Mouse (Mus musculus) midbrain, embryonic 15.5 days (tissue): Measurements from ENCODE around the gene Atp6v1d. TPM values are rescaled to one million over a fixed set of nuclear protein-coding genes. Genes with fewer than 3 reads are reported as not detected.
A peak's percentile ranks its signal among the peaks of the same experiment; 100 is the strongest.

ENCODE experiments used
- ATAC-seq: fragments of 200-750 bp; cut with Nextera tagmentation; replicated peaks from 2 replicates; pipeline ENCODE4 v1.8.0; 2017; ENCODE audit warnings: moderate TSS enrichment
- H3K27ac ChIP-seq: fragments of 300-500 bp; sonication (generic); 2 replicates; pipeline ENCODE4 v1.5.1; 2015; ENCODE audit warnings: mild to moderate bottlenecking, inconsistent platforms
- H3K27me3 ChIP-seq: fragments of 300-500 bp; sonication (generic); replicated peaks from 2 replicates; pipeline ENCODE4 v1.6.1; 2015; ENCODE audit warnings: inconsistent platforms
- H3K36me3 ChIP-seq: fragments of 300-500 bp; sonication (generic); replicated peaks from 2 replicates; pipeline ENCODE4 v1.6.1; 2015; ENCODE audit warnings: inconsistent platforms
- H3K4me1 ChIP-seq: fragments of 300-500 bp; sonication (generic); 2 replicates; pipeline ENCODE4 v1.6.1; 2015; ENCODE audit warnings: inconsistent platforms
- H3K4me2 ChIP-seq: fragments of 300-500 bp; sonication (generic); 2 replicates; pipeline ENCODE4 v1.6.1; 2015; ENCODE audit warnings: inconsistent platforms, mild to moderate bottlenecking, moderate library complexity
- H3K4me3 ChIP-seq: fragments of 300-500 bp; sonication (generic); 2 replicates; pipeline ENCODE4 v1.5.1; 2015; ENCODE audit warnings: mild to moderate bottlenecking, inconsistent platforms
- H3K9ac ChIP-seq: fragments of 300-500 bp; sonication (generic); 2 replicates; pipeline ENCODE4 v1.6.1; 2015; ENCODE audit warnings: mild to moderate bottlenecking, inconsistent platforms
- H3K9me3 ChIP-seq: fragments of 300-500 bp; sonication (generic); 2 replicates; pipeline ENCODE4 v1.6.1; 2016; ENCODE audit warnings: inconsistent platforms
- WGBS: fragments of 180-500 bp; shearing (Covaris S2); methylation state at CpG from one replicate; pipeline ENCODE4 v1.1.7; 2015; ENCODE audit warnings: mixed read lengths; 5-methylcytosine and 5-hydroxymethylcytosine counted together
- polyA plus RNA-seq: library from polyadenylated mRNA; unstranded; fragments of >200 nt; fragmentation: Nextera tagmentation; extraction: Ambion mirVana; gene quantifications from 2 replicates; pipeline ENCODE4 v1.2.1, GENCODE M21; 2015

The Atp6v1d gene
- polyA plus RNA-seq, 1 experiment from 2014 or later = 121 TPM

DNA sequence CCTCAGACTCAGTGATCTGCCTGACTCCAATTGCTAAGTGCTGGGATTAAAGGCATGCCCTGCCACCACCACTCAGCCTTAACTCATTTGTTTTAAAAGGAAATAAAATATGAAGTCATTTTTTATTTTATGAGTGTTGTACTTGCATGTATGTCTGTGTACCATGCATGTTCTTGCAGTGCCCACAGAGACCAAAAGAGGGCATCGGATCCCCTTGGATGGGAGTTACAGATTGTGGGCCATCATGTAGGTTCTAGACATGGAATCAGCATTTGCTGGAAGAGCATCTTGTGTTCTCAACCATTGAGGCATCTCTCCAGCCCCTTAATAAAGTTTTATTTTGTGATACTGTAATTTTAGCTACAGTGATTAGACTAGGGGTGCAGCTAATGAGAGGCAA lies 4.0 kb upstream of the Atp6v1d start:
- H3K4me2 ChIP-seq = no peak overlapping the region
- H3K9ac ChIP-seq = no peak overlapping the region
- H3K27me3 ChIP-seq = no peaks in the 10 kb centered on the region
- no peak overlapping the region for H3K4me3 ChIP-seq
- 100% methylated on average over 1 of the region's 1 CpGs for WGBS
- H3K27ac ChIP-seq = no peak overlapping the region
- no peaks in the 10 kb centered on the region for H3K9me3 ChIP-seq
- ATAC-seq = no peak
- H3K36me3 ChIP-seq = 0 out of 2 replicates have a peak, but pooled peaks cover 11% of the 10 kb centered on the region
- H3K4me1 ChIP-seq = peaks cover 18% of the 10 kb centered on the region

DNA sequence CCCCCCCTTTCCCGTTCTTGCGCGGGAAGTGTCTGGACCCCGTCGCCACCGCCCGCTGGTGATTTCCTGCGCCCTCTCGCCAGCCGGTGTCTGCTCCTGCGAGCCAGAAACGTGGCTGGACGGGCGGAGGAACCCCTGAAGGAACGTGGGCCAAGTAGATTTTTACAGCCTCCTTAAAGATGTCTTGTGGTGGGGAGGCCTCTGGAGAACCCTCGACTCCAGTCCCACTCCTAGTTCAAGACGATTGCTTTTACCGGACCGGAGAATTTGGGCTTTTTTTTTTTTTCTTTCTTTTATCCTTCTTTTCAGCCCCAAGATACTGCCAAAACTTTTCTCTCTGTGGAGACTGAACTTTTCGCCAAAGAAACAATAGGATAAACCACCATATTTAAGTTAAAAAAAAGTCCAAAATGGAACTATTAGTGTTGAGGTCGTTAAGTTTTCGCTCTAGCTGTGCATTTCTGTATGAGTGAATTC lies 854 bp upstream of the Atp6v1d start:
- no peaks in the 10 kb centered on the region for H3K9me3 ChIP-seq
- H3K27me3 ChIP-seq = no peaks in the 10 kb centered on the region
- ATAC-seq = no peak
- peak overlapping the region; percentile 57 for H3K4me2 ChIP-seq
- peaks cover 36% of the 10 kb centered on the region for H3K4me1 ChIP-seq
- H3K9ac ChIP-seq = peak overlapping the region; percentile 81
- H3K27ac ChIP-seq = peak overlapping the region; percentile 90
- peak overlapping the region; percentile 95 for H3K4me3 ChIP-seq
- 0 out of 2 replicates have a peak, but pooled peaks cover under 1% of the 10 kb centered on the region for H3K36me3 ChIP-seq
- under 1% methylated on average over 22 of the region's 22 CpGs for WGBS

DNA sequence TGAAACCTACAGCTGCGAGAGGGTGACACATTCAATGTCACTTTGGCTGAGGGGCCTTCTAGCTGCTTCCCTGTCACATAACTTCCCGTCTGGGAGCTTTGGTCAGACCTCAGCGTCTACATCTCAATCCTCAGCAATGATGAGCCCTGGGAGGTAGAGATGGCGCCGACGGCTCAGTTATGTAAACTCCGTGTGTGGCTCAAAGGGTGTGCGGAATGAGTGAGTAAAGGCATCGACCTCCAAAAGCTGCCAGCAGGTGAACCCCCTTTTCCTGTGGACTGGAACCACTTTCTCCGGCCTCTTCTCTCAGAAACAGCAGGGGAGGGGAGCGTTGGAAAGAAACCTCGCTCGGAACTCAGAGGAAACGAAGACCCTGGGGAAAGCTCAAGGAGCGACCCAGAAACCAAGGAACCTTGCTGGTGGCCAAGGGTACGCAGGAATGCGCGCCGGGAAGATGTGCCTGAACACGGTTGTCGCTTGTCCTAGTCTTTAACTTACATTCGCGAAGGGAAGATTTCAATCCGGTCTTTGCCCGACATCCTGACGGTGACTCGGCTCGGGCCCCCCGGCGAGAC lies 430 bp downstream of the Atp6v1d start:
- Histone ChIP-seq H3K27ac (peak overlapping the region; percentile 77), H3K4me1 (peaks cover 36% of the 10 kb centered on the region), H3K36me3 (peaks cover 6% of the 10 kb centered on the region; the same call in 1 of the 2 replicates), H3K4me3 (peak overlapping the region; percentile 95), H3K9me3 (no peaks in the 10 kb centered on the region), H3K27me3 (no peaks in the 10 kb centered on the region), H3K4me2 (peak overlapping the region; percentile 93), H3K9ac (peak overlapping the region; percentile 62)
- under 1% methylated on average over 30 of the region's 30 CpGs for WGBS
- ATAC-seq = peak; percentile 63

DNA sequence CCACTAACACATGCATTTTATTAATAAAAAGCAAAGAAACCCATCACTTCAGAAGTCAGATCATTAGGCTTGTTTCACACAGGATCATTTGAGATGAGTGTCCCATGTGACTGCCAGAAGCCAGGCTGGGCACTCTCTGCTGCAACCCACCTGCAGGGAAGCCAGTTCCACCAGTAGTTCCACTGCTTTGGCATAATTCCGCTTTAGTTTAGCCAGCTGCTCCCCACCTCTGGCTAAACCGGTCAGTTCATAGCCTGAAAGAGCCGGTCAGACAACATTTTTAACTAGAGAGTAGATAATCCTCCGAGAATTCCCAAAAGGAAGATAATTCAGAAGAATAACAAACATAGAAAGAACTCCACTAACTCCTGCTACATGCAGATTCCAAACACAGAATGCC lies 13.2 kb downstream of the Atp6v1d start:
- Histone ChIP-seq H3K36me3 (peaks cover 32% of the 10 kb centered on the region), H3K27me3 (no peaks in the 10 kb centered on the region), H3K4me1 (no peaks in the 10 kb centered on the region), H3K27ac (no peak overlapping the region), H3K4me3 (no peak overlapping the region), H3K4me2 (no peak overlapping the region), H3K9me3 (no peaks in the 10 kb centered on the region), H3K9ac (no peak overlapping the region)
- WGBS = 94% methylated on average over 4 of the region's 4 CpGs
- ATAC-seq = no peak

DNA sequence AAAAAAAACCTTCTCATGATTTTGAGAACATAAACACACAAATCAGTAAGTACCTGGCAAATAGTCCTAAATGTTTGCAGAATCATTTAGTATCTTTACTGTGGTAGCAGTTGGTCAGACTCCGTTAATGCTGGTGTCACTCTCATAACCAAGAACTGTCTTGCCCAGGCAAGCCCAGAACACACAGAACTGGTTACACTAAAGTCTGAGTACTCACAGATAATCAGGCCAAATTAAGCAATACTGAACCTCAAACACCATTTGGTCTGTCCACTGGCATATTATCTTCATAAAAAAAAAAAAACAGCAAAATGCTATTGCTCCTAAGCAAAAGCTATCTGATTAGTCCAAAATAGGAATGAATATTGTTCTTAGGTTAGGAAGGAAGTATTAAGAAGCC lies 19.0 kb downstream of the Atp6v1d start:
- H3K9me3 ChIP-seq = no peaks in the 10 kb centered on the region
- no peak for ATAC-seq
- H3K4me1 ChIP-seq = no peaks in the 10 kb centered on the region
- H3K9ac ChIP-seq = no peak overlapping the region
- 96% methylated on average over 1 of the region's 1 CpGs for WGBS
- H3K36me3 ChIP-seq = peaks cover 31% of the 10 kb centered on the region
- H3K4me3 ChIP-seq = no peak overlapping the region
- no peaks in the 10 kb centered on the region for H3K27me3 ChIP-seq
- no peak overlapping the region for H3K27ac ChIP-seq
- H3K4me2 ChIP-seq = no peak overlapping the region

DNA sequence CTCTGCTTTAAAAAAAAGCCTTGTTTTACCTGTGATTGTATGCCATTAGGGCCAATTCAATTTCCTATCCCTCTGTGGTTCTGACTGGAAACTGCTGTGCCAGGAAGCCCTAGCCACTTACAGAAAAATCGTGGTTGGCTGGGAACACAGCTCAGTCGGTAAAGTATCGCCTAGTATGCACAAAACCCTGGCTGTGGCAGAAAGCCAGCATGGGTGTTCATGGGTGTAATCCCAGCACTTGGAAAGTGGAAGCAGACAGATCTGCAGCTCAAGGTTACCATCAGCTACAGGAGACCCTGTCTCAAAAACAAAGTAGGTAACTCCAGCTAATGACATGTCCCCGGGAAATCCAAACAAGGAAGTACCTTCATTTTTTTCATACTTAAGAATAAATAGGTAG lies 21.5 kb downstream of the Atp6v1d start:
- Histone ChIP-seq H3K4me2 (no peak overlapping the region), H3K36me3 (peaks cover 35% of the 10 kb centered on the region), H3K27ac (no peak overlapping the region), H3K4me1 (no peaks in the 10 kb centered on the region), H3K9me3 (no peaks in the 10 kb centered on the region), H3K9ac (no peak overlapping the region), H3K27me3 (no peaks in the 10 kb centered on the region), H3K4me3 (no peak overlapping the region)
- ATAC-seq = no peak
- 90% methylated on average over 4 of the region's 4 CpGs for WGBS

DNA sequence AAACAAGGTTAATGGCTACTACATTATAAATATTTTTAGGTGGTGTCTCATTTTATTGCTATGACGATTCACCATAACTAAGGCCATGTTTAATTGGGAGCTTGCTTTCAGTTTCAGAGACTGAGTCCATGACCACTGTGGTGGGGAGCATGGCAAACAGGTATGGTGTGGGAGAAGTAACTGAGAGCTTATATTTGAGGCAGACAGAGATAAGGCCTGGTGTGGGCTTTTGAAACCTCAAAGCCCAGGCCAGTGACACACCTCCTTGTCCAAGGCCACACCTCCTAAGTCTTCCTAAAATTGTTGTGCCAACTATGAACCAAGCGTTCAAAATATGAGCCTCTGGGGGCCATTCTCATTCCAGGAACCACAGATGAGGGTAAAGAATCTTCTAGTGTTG lies 26.9 kb downstream of the Atp6v1d start:
- no peak overlapping the region for H3K27ac ChIP-seq
- 96% methylated on average over 2 of the region's 2 CpGs for WGBS

DNA sequence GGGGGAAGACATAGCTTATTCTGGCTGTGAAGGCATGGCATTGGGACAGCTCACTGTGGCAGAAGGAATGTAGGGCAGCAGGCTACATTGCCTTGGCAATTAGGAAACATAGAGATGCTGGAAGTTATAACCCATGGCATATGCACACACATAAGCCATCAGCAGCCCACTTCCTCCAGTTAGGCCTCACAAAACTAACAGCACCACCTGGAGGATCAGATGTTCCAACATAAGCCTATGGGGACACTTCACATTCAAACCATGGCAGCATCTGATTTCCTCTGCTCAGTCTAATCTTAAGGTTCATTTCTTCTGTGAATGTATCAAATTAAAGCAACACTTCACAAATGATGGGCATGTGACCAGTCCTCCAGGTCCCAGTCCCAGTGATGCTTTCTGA lies 47.0 kb downstream of the Atp6v1d start:
- ATAC-seq = no peak
- no peaks in the 10 kb centered on the region for H3K4me1 ChIP-seq
- no peak overlapping the region for H3K27ac ChIP-seq
- no peaks in the 10 kb centered on the region for H3K27me3 ChIP-seq
- H3K36me3 ChIP-seq = no peaks in the 10 kb centered on the region
- H3K4me3 ChIP-seq = no peak overlapping the region
- no peak overlapping the region for H3K9ac ChIP-seq
- H3K4me2 ChIP-seq = no peak overlapping the region
- no peaks in the 10 kb centered on the region for H3K9me3 ChIP-seq

More for the DNA sequence above, 26.9 kb downstream of the Atp6v1d start:
- H3K4me2 ChIP-seq = no peak overlapping the region
- H3K36me3 ChIP-seq = peaks cover 12% of the 10 kb centered on the region; the same call in 1 of the 2 replicates
- H3K9ac ChIP-seq = no peak overlapping the region
- no peaks in the 10 kb centered on the region for H3K9me3 ChIP-seq
- no peak for ATAC-seq
- H3K4me1 ChIP-seq = no peaks in the 10 kb centered on the region
- H3K4me3 ChIP-seq = no peak overlapping the region
- no peaks in the 10 kb centered on the region for H3K27me3 ChIP-seq

DNA sequence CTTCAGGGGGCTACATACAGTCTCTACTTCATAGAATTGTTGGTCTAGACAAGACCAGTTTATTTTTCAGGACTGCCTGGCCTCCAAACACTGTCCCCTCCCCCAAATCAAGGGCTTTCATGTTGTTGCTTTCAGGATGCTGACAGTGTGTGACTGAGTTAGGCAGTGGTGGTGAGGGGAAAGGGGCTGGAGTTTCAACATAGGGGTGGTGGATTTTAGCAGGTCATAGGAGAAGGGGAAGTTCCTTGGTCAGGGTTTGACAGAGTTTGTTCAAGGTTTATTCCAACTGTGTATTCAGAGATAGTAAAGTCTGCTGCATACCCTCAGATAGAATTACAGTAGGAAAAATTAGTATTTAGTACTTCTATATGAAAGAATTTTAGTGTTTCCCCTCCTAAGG lies 59.6 kb downstream of the Atp6v1d start:
- no peak overlapping the region for H3K9ac ChIP-seq
- H3K9me3 ChIP-seq = no peaks in the 10 kb centered on the region
- no peaks in the 10 kb centered on the region for H3K36me3 ChIP-seq
- H3K27ac ChIP-seq = no peak overlapping the region
- H3K27me3 ChIP-seq = no peaks in the 10 kb centered on the region
- H3K4me2 ChIP-seq = no peak overlapping the region
- H3K4me3 ChIP-seq = no peak overlapping the region
- ATAC-seq = no peak
- no peaks in the 10 kb centered on the region for H3K4me1 ChIP-seq

DNA sequence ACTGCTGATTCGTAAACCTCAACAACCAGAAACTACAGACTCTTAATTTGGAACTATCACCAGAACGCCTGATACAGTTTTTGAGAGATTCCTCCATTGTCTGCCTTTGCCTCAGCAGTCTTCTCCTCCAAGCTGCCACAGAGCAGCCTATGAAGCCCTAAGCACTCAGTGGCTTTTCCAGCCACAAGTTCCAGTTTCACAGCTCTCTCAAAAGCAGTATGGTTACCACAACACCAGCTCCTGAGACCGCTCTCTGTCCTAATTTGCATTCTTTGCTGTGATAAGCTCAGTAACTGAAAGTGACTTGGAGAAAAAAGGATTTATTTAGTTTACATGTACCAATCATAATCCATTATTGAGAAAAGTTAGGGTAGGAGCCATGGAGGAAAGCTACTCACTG lies 61.4 kb downstream of the Atp6v1d start:
- Histone ChIP-seq H3K4me2 (no peak overlapping the region), H3K4me1 (no peaks in the 10 kb centered on the region), H3K27ac (no peak overlapping the region), H3K36me3 (no peaks in the 10 kb centered on the region), H3K9me3 (no peaks in the 10 kb centered on the region), H3K27me3 (no peaks in the 10 kb centered on the region), H3K9ac (no peak overlapping the region), H3K4me3 (no peak overlapping the region)
- 84% methylated on average over 3 of the region's 3 CpGs for WGBS
- ATAC-seq = no peak

DNA sequence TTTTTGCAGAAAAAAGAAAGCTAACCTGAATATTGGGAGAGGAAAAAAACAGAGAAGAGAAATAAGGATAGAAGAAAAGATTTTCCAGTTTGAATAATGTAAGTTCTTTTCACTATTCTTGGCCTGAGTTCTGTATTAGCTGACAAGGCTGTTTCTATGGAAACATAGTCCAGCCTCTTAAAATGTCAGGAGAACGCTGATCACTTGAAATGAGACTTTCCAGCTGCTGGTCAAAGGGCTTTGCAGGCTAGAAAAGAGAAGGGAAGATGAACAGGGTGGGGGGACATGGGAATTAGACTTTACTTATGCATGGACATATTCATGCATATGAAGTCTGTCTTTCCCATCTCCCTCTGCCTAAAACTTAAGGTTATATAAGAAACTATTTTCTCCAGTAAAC lies 67.2 kb downstream of the Atp6v1d start:
- H3K27ac ChIP-seq = no peak overlapping the region
- H3K9me3 ChIP-seq = no peaks in the 10 kb centered on the region
- WGBS = 10% methylated on average over 1 of the region's 1 CpGs
- H3K4me1 ChIP-seq = 0 out of 2 replicates have a peak, but pooled peaks cover 2% of the 10 kb centered on the region
- no peak overlapping the region for H3K9ac ChIP-seq
- H3K27me3 ChIP-seq = no peaks in the 10 kb centered on the region
- H3K36me3 ChIP-seq = no peaks in the 10 kb centered on the region
- no peak overlapping the region for H3K4me3 ChIP-seq
- no peak for ATAC-seq
- H3K4me2 ChIP-seq = no peak overlapping the region

DNA sequence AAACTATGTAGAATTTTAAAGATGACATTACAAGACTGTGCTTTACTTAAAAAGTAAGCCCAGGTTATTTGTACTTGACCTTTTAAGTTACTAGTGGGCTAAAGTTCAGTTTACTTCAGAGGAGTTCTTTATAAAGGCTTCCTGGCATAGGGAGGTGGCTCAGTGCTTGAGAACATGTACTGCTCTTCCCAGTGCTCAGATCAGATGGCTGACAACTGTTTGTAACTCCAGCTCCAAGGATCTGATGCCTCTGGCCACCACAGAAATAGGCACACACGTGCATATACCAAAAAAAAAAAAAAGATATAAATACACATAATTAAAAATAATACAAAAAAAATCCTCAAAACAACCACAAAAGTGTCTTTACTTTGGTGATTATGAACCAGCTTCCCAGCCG lies 70.6 kb downstream of the Atp6v1d start:
- ATAC-seq = no peak
- Histone ChIP-seq H3K4me1 (0 out of 2 replicates have a peak, but pooled peaks cover 7% of the 10 kb centered on the region), H3K9ac (no peak overlapping the region), H3K27me3 (no peaks in the 10 kb centered on the region), H3K9me3 (no peaks in the 10 kb centered on the region), H3K4me2 (no peak overlapping the region), H3K27ac (no peak overlapping the region), H3K4me3 (no peak overlapping the region), H3K36me3 (no peaks in the 10 kb centered on the region)
- 89% methylated on average over 2 of the region's 2 CpGs for WGBS
